Mouse (Mus musculus) cortical plate, adult 2 months (tissue): ENCODE results near the gene Bak1.

Experiments
- CTCF ChIP-seq: fragments of 200-500 bp; IDR thresholded peaks from 2 replicates; pipeline ENCODE4 v1.5.1; 2011; ENCODE audit warnings: mild to moderate bottlenecking, control low read depth, low read length; ENCODE audit not compliant: insufficient read depth; ENCODE audit errors: extremely low read depth
- POLR2A ChIP-seq: fragments of 200-500 bp; IDR thresholded peaks from 2 replicates; pipeline ENCODE4 v1.6.1; 2011; ENCODE audit warnings: mild to moderate bottlenecking, low read length, control low read depth; ENCODE audit not compliant: insufficient read depth; ENCODE audit errors: extremely low read depth

DNA sequence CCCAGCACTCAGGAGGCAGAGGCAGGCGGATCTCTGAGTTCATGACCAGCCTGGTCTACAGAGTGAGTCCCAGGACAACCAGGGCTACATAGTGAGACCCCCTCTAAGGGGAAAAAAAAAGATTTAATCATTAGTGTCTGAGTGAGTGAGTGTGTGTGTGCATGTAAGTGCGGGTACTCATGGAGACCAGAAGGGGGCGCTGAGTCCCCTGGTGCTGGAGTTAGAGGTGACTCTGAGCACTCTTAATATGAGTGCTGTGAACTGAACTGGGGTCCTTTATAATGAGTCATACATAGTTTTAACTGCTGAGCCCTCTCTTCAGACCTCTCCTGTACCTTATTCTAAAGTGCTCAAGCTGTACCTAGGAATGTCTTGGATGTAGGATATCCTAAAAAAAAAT, 32.9 kb upstream of the Bak1 start:
- no peak for TF ChIP-seq POLR2A
- TF ChIP-seq CTCF = no peak
